Mouse (Mus musculus): Measurements from ENCODE around the gene Zar1l. TPM values are rescaled to one million over a fixed set of nuclear protein-coding genes. Genes with fewer than 3 reads are reported as not detected.
"Not testable (repeated sequence)": the region's sequence is repeated elsewhere in the genome, so short reads cannot be mapped to it uniquely, and the experiment has no call there.

The Zar1l gene
- polyA plus RNA-seq, 1 experiment from 2014 or later = not detected

GRCm38 (mm10) chr5:150510451-150511225 is 7.3 kb downstream of the Zar1l start:
- Histone ChIP-seq H3K9ac (ENCODE audit: low read depth, low read length) (no peak overlapping the region), H3K27ac (ENCODE audit: low read depth, low read length) (no peak overlapping the region), H3K4me3 (ENCODE audit: low read depth, low read length) (no peak overlapping the region), H3K9me3 (ENCODE audit: control insufficient read depth, low read length) (no peaks in the 10 kb centered on the region; the same call in 1 of the 2 replicates), H3K36me3 (ENCODE audit: control insufficient read depth, insufficient read depth, low read length) (no peaks in the 10 kb centered on the region), H3K4me2 (no peak overlapping the region), H3K4me1 (replicated peaks; ENCODE audit: control insufficient read depth, insufficient read depth, low read length) (no peaks in the 10 kb centered on the region), H3K27me3 (replicated peaks; ENCODE audit: control insufficient read depth, insufficient read depth, low read length) (no peaks in the 10 kb centered on the region)
- DNase-seq (ENCODE audit: low spot score) (no peak), ATAC-seq (replicated peaks; ENCODE audit: low FRiP score) (no peak)
- WGBS = 75% methylated on average over 6 of the region's 6 CpGs

DNA sequence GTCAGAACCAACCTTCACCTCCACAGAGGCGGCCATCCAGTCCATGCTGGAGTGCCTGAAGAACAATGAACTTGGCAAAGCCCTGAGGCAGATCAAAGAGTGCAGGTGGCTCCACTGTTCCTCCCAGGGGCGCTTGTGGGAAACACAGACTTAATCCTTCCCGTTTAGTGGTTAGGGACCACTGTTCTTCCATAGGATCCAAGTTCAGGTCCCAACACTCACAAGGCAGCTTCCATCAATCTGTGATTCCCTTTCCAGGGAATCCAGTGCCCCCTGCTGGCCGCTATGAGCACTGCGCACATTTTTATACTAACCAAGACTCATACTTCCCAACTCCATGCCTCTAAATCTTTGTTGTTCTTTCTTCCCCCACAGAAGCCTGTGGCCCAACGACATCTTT is 22.2 kb downstream of the Zar1l start:
- Histone ChIP-seq H3K4me1 (replicated peaks; ENCODE audit: control insufficient read depth, insufficient read depth, low read length) (no peaks in the 10 kb centered on the region), H3K27me3 (replicated peaks; ENCODE audit: control insufficient read depth, insufficient read depth, low read length) (no peaks in the 10 kb centered on the region), H3K9ac (ENCODE audit: low read depth, low read length) (no peak overlapping the region), H3K9me3 (ENCODE audit: control insufficient read depth, low read length) (no peaks in the 10 kb centered on the region), H3K36me3 (ENCODE audit: control insufficient read depth, insufficient read depth, low read length) (no peaks in the 10 kb centered on the region), H3K4me3 (ENCODE audit: low read depth, low read length) (no peak overlapping the region), H3K4me2 (no peak overlapping the region), H3K27ac (ENCODE audit: low read depth, low read length) (no peak overlapping the region)
- 38% methylated on average over 6 of the region's 6 CpGs for WGBS
- ATAC-seq (replicated peaks; ENCODE audit: low FRiP score) (no peak), DNase-seq (ENCODE audit: low spot score) (no peak)

- H3K27ac ChIP-seq (ENCODE audit: low read depth, low read length); DNase-seq (ENCODE audit: low spot score); H3K4me2 ChIP-seq; H3K36me3 ChIP-seq (ENCODE audit: control insufficient read depth, insufficient read depth, low read length); H3K9ac ChIP-seq (ENCODE audit: low read depth, low read length); ATAC-seq (replicated peaks; ENCODE audit: low FRiP score); H3K27me3 ChIP-seq (replicated peaks; ENCODE audit: control insufficient read depth, insufficient read depth, low read length); H3K4me1 ChIP-seq (replicated peaks; ENCODE audit: control insufficient read depth, insufficient read depth, low read length); H3K9me3 ChIP-seq (ENCODE audit: control insufficient read depth, low read length); H3K4me3 ChIP-seq (ENCODE audit: low read depth, low read length): not testable (repeated sequence)
- 83% methylated on average over 4 of the region's 4 CpGs for WGBS
These were observed 26.3 kb downstream of the Zar1l start for GRCm38 (mm10) chr5:150491573-150492173.

GRCm38 (mm10) chr5:150490821-150491220 is 27.1 kb downstream of the Zar1l start:
- Histone ChIP-seq H3K4me1 (replicated peaks; ENCODE audit: control insufficient read depth, insufficient read depth, low read length) (no peaks in the 10 kb centered on the region), H3K4me3 (ENCODE audit: low read depth, low read length) (no peak overlapping the region), H3K36me3 (ENCODE audit: control insufficient read depth, insufficient read depth, low read length) (no peaks in the 10 kb centered on the region), H3K9ac (ENCODE audit: low read depth, low read length) (no peak overlapping the region), H3K9me3 (ENCODE audit: control insufficient read depth, low read length) (no peaks in the 10 kb centered on the region), H3K27me3 (replicated peaks; ENCODE audit: control insufficient read depth, insufficient read depth, low read length) (no peaks in the 10 kb centered on the region), H3K27ac (ENCODE audit: low read depth, low read length) (no peak overlapping the region), H3K4me2 (no peak overlapping the region)
- 69% methylated on average over 8 of the region's 8 CpGs for WGBS
- no peak for ATAC-seq (replicated peaks; ENCODE audit: low FRiP score)
- DNase-seq (ENCODE audit: low spot score) = no peak

GRCm38 (mm10) chr5:150490285-150490684 is 27.7 kb downstream of the Zar1l start:
- Histone ChIP-seq H3K27me3 (replicated peaks; ENCODE audit: control insufficient read depth, insufficient read depth, low read length) (no peaks in the 10 kb centered on the region), H3K9me3 (ENCODE audit: control insufficient read depth, low read length) (no peaks in the 10 kb centered on the region), H3K36me3 (ENCODE audit: control insufficient read depth, insufficient read depth, low read length) (no peaks in the 10 kb centered on the region), H3K9ac (ENCODE audit: low read depth, low read length) (no peak overlapping the region), H3K4me1 (replicated peaks; ENCODE audit: control insufficient read depth, insufficient read depth, low read length) (no peaks in the 10 kb centered on the region), H3K27ac (ENCODE audit: low read depth, low read length) (no peak overlapping the region), H3K4me3 (ENCODE audit: low read depth, low read length) (no peak overlapping the region), H3K4me2 (no peak overlapping the region)
- ATAC-seq (replicated peaks; ENCODE audit: low FRiP score) = no peak
- no peak for DNase-seq (ENCODE audit: low spot score)
- 83% methylated on average over 3 of the region's 3 CpGs for WGBS

DNA sequence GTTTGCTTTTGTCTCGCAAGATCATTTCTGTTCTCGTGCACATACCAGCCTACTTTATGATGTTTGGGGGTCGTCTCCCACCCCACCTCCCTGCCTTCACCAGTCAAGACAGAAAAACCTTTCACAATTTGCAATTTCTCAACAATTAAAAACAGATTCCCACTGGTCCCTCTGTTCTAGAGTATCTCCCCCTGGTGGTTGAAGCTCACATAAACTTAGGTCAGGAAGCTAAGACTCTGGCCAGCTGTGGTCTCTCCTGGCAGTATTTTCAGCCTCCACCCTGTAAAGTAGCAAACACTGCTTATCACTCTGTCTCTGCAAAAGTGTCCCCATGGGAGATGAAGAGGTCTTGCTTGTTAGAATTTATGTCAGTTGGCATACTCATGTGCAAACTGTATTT is 32.8 kb downstream of the Zar1l start:
- DNase-seq (ENCODE audit: low spot score) (no peak), ATAC-seq (replicated peaks; ENCODE audit: low FRiP score) (no peak)
- 64% methylated on average over 3 of the region's 3 CpGs for WGBS
- Histone ChIP-seq H3K36me3 (ENCODE audit: control insufficient read depth, insufficient read depth, low read length) (no peaks in the 10 kb centered on the region), H3K4me2 (no peak overlapping the region), H3K4me1 (replicated peaks; ENCODE audit: control insufficient read depth, insufficient read depth, low read length) (no peaks in the 10 kb centered on the region), H3K27me3 (replicated peaks; ENCODE audit: control insufficient read depth, insufficient read depth, low read length) (no peaks in the 10 kb centered on the region), H3K9ac (ENCODE audit: low read depth, low read length) (no peak overlapping the region), H3K9me3 (ENCODE audit: control insufficient read depth, low read length) (no peaks in the 10 kb centered on the region), H3K27ac (ENCODE audit: low read depth, low read length) (no peak overlapping the region), H3K4me3 (ENCODE audit: low read depth, low read length) (no peak overlapping the region)

- H3K9me3 ChIP-seq (ENCODE audit: control insufficient read depth, low read length) = no peaks in the 10 kb centered on the region
- DNase-seq (ENCODE audit: low spot score) = no peak
- ATAC-seq (replicated peaks; ENCODE audit: low FRiP score) = no peak; the same call in 1 of the 2 replicates
- 53% methylated on average over 4 of the region's 4 CpGs for WGBS
- no peaks in the 10 kb centered on the region for H3K36me3 ChIP-seq (ENCODE audit: control insufficient read depth, insufficient read depth, low read length)
- no peaks in the 10 kb centered on the region for H3K27me3 ChIP-seq (replicated peaks; ENCODE audit: control insufficient read depth, insufficient read depth, low read length)
- no peaks in the 10 kb centered on the region for H3K4me1 ChIP-seq (replicated peaks; ENCODE audit: control insufficient read depth, insufficient read depth, low read length)
- H3K27ac ChIP-seq (ENCODE audit: low read depth, low read length) = no peak overlapping the region
- no peak overlapping the region for H3K4me3 ChIP-seq (ENCODE audit: low read depth, low read length)
- no peak overlapping the region for H3K4me2 ChIP-seq
- H3K9ac ChIP-seq (ENCODE audit: low read depth, low read length) = no peak overlapping the region
These were observed 39.4 kb downstream of the Zar1l start for GRCm38 (mm10) chr5:150478612-150479011.

GRCm38 (mm10) chr5:150477364-150477763 is 40.6 kb downstream of the Zar1l start:
- H3K9ac ChIP-seq (ENCODE audit: low read depth, low read length) = no peak overlapping the region
- no peak overlapping the region for H3K4me2 ChIP-seq
- ATAC-seq (replicated peaks; ENCODE audit: low FRiP score) (no peak), DNase-seq (ENCODE audit: low spot score) (no peak)
- H3K27ac ChIP-seq (ENCODE audit: low read depth, low read length) = no peak overlapping the region
- H3K27me3 ChIP-seq (replicated peaks; ENCODE audit: control insufficient read depth, insufficient read depth, low read length) = no peaks in the 10 kb centered on the region
- peaks cover 5% of the 10 kb centered on the region; the same call in 1 of the 2 replicates for H3K36me3 ChIP-seq (ENCODE audit: control insufficient read depth, insufficient read depth, low read length)
- H3K4me3 ChIP-seq (ENCODE audit: low read depth, low read length) = no peak overlapping the region
- no peaks in the 10 kb centered on the region for H3K4me1 ChIP-seq (replicated peaks; ENCODE audit: control insufficient read depth, insufficient read depth, low read length)
- no peaks in the 10 kb centered on the region for H3K9me3 ChIP-seq (ENCODE audit: control insufficient read depth, low read length)
- WGBS = 79% methylated on average over 4 of the region's 4 CpGs

GRCm38 (mm10) chr5:150468431-150468830 is 49.5 kb downstream of the Zar1l start:
- Histone ChIP-seq H3K36me3 (ENCODE audit: control insufficient read depth, insufficient read depth, low read length) (peaks cover 4% of the 10 kb centered on the region; the same call in 1 of the 2 replicates), H3K27me3 (replicated peaks; ENCODE audit: control insufficient read depth, insufficient read depth, low read length) (no peaks in the 10 kb centered on the region), H3K27ac (ENCODE audit: low read depth, low read length) (peak overlapping the region; percentile 50), H3K9me3 (ENCODE audit: control insufficient read depth, low read length) (no peaks in the 10 kb centered on the region), H3K9ac (ENCODE audit: low read depth, low read length) (no peak overlapping the region), H3K4me1 (replicated peaks; ENCODE audit: control insufficient read depth, insufficient read depth, low read length) (peaks cover 8% of the 10 kb centered on the region), H3K4me3 (ENCODE audit: low read depth, low read length) (no peak overlapping the region), H3K4me2 (peak overlapping the region; percentile 34; the same call in 1 of the 2 replicates)
- whole genome bisulfite sequencing = 40% methylated on average over 6 of the region's 6 CpGs
- ATAC-seq (replicated peaks; ENCODE audit: low FRiP score) = peak; percentile 67
- no peak for DNase-seq (ENCODE audit: low spot score)
